Mouse (Mus musculus) neural tube, embryonic 11.5 days (tissue): Measurements from ENCODE around the gene Syne3. TPM values are rescaled to one million over a fixed set of nuclear protein-coding genes. Genes with fewer than 3 reads are reported as not detected.

Experiments
- ATAC-seq: fragments of 200-750 bp; cut with Nextera tagmentation; 2 replicates; pipeline ENCODE4 v1.8.0; 2017; ENCODE audit warnings: moderate number of reproducible peaks, mild to moderate bottlenecking, moderate TSS enrichment, moderate library complexity; ENCODE audit not compliant: insufficient read depth, low FRiP score, low TSS enrichment
- DNase-seq: peaks from one replicate; pipeline ENCODE4 v3.0.0-alpha.2; 2015; ENCODE audit warnings: low spot score
- H3K27ac ChIP-seq: fragments of 300-500 bp; sonication (generic); 2 replicates; pipeline ENCODE4 v1.5.1; 2014; ENCODE audit warnings: low read depth, mild to moderate bottlenecking, low read length
- H3K27me3 ChIP-seq: fragments of 300-500 bp; sonication (generic); 2 replicates; pipeline ENCODE4 v1.6.1; 2014; ENCODE audit warnings: mild to moderate bottlenecking, low read length, mixed read lengths; ENCODE audit not compliant: control insufficient read depth, insufficient read depth
- H3K36me3 ChIP-seq: fragments of 300-500 bp; sonication (generic); 2 replicates; pipeline ENCODE4 v1.6.1; 2014; ENCODE audit warnings: mild to moderate bottlenecking, low read length, moderate library complexity, mixed read lengths; ENCODE audit not compliant: control insufficient read depth, insufficient read depth
- H3K4me1 ChIP-seq: fragments of 300-500 bp; sonication (generic); 2 replicates; pipeline ENCODE4 v1.6.1; 2014; ENCODE audit warnings: low read length, mixed read lengths; ENCODE audit not compliant: control insufficient read depth, insufficient read depth
- H3K4me2 ChIP-seq: fragments of 300-500 bp; sonication (generic); 2 replicates; pipeline ENCODE4 v1.6.1; 2014; ENCODE audit warnings: low read depth, mild to moderate bottlenecking, moderate library complexity
- H3K4me3 ChIP-seq: fragments of 300-500 bp; sonication (generic); 2 replicates; pipeline ENCODE4 v1.5.1; 2014; ENCODE audit warnings: low read depth, low read length
- H3K9ac ChIP-seq: fragments of 300-500 bp; sonication (generic); 2 replicates; pipeline ENCODE4 v1.6.1; 2014; ENCODE audit warnings: mild to moderate bottlenecking, low read length
- H3K9me3 ChIP-seq: fragments of 300-500 bp; sonication (generic); 2 replicates; pipeline ENCODE4 v1.6.1; 2016; ENCODE audit warnings: low read length; ENCODE audit not compliant: control insufficient read depth
- WGBS: fragments of 180-500 bp; shearing (Covaris S2); extraction: QIAGEN DNeasy Blood & Tissue Kit; methylation state at CpG from one replicate; pipeline ENCODE4 v1.1.7; 2014; 5-methylcytosine and 5-hydroxymethylcytosine counted together
- polyA plus RNA-seq: library from polyadenylated mRNA; unstranded; fragments of >200 nt; fragmentation: Nextera tagmentation; extraction: Ambion mirVana; gene quantifications from 2 replicates; pipeline ENCODE4 v1.2.1, GENCODE M21; 2014

The Syne3 gene
- polyA plus RNA-seq, 1 experiment from 2014 or later = 0.05 TPM

DNA sequence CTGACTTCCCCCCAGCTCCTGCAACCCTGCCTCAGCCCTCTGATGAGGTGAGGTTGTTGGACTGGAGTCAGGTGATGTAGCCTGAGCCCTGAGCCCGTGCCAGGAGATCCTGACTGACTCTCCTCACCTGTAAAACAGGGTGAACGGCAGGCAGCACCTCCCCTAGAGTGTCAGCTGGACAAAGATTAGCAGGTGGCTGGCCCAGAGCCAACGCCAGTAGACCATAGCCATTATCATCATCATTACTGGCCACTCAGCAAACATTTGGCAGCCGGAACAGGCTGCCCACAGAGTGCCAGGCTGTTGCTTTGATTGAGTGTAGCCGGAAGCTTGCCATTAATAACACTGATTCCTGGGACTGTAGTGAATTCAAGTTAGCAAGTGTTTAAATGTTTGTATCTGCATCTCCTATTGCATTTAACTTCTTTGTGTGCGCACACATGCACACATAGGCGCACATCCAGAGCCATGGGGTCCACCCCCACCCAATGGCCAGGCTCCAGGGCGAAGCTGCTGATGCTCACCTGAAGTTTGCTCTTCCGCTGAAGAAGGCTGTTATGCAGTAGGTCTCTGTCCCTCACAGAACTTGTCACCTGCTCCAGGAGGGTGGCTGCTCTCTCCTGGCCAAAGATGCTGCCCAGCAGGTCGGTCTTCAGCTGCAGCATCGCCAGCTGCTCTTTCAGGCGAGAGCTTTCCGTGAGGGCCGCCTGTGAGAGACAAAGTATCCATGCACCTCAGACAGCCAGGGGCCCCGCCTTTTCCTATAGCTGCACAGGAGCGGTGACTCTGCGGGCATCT, 54.4 kb downstream of the Syne3 start:
- Histone ChIP-seq H3K4me2 (no peak overlapping the region), H3K27me3 (no peaks in the 10 kb centered on the region), H3K36me3 (no peaks in the 10 kb centered on the region), H3K9me3 (no peaks in the 10 kb centered on the region), H3K9ac (no peak overlapping the region), H3K27ac (no peak overlapping the region), H3K4me3 (no peak overlapping the region), H3K4me1 (no peaks in the 10 kb centered on the region)
- ATAC-seq (no peak), DNase-seq (no peak)
- 60% methylated on average over 17 of the region's 17 CpGs for WGBS

DNA sequence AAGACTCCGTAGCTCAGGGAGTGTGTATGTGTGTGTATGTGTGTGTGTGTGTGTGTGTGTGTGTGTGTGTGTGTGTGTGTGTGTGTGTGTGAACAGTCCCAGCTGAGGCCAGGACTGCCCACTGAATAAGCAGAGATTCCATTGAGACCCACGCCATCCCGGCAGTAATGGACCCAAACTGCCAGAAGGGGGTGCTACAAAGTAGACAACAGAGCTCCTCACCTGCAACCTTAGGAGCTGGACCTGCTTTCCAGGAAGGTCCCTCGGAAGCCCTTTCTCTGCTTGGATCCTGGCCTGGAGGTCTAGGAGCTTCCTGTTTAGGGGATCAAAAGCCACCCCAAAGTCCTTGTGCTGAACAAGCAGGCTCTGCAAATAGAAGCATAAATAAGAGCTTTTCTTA, 55.7 kb downstream of the Syne3 start:
- DNase-seq (peak; percentile 62), ATAC-seq (no peak)
- Histone ChIP-seq H3K4me3 (no peak overlapping the region), H3K27me3 (no peaks in the 10 kb centered on the region), H3K27ac (no peak overlapping the region), H3K9ac (no peak overlapping the region), H3K4me1 (no peaks in the 10 kb centered on the region), H3K9me3 (no peaks in the 10 kb centered on the region), H3K36me3 (no peaks in the 10 kb centered on the region), H3K4me2 (no peak overlapping the region)
- 22% methylated on average over 4 of the region's 4 CpGs for WGBS

DNA sequence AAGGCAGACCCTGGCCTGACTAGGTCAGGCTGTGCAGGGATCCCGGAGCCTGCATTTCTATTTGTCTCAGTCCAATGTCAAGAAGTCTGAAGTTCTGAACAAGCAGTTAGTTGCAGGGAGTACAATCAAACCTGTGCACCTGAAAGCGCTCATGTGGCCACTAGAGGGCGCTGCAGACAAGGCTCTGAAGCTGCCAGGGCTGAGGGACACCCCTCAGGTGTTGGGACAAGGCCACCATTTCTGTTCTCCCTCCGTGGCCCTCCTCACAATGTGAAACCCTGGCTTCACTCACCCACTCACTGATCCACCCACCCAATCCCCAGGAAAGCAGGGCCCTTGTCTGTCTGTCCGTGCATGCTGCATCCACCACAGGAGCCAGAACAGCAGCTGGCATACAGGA, 57.2 kb downstream of the Syne3 start:
- Histone ChIP-seq H3K4me1 (no peaks in the 10 kb centered on the region), H3K36me3 (no peaks in the 10 kb centered on the region), H3K9ac (no peak overlapping the region), H3K4me3 (no peak overlapping the region), H3K27me3 (no peaks in the 10 kb centered on the region), H3K9me3 (no peaks in the 10 kb centered on the region), H3K27ac (no peak overlapping the region), H3K4me2 (no peak overlapping the region)
- ATAC-seq (0 out of 2 replicates have a peak, but pooled peaks have one; percentile 38), DNase-seq (peak; percentile 75)
- 17% methylated on average over 5 of the region's 5 CpGs for WGBS

DNA sequence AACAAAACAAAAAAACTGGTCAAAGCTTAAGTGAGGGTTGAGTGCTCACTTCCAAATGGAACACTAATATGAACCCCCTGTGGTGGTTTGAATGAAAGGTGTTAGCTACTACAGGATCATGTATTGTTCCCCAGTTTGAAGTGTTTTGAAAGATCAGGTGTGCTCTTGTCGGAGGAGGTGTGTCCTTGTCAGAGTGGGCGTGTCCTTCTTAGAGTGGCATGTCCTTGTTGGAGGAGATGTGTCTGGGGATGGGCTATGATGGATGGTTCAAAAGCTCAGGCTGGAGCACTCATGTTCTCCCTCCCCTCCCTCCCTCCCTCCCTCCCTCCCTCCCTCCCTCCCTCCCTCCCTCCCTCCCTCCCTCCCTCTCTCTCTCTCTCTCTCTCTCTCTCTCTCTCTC, 61.7 kb downstream of the Syne3 start:
- Histone ChIP-seq H3K4me1 (no peaks in the 10 kb centered on the region), H3K9ac (no peak overlapping the region), H3K9me3 (no peaks in the 10 kb centered on the region), H3K27me3 (no peaks in the 10 kb centered on the region), H3K36me3 (no peaks in the 10 kb centered on the region), H3K4me2 (no peak overlapping the region), H3K4me3 (no peak overlapping the region), H3K27ac (no peak overlapping the region)
- ATAC-seq (no peak), DNase-seq (no peak)
- WGBS = 76% methylated on average over 2 of the region's 2 CpGs

DNA sequence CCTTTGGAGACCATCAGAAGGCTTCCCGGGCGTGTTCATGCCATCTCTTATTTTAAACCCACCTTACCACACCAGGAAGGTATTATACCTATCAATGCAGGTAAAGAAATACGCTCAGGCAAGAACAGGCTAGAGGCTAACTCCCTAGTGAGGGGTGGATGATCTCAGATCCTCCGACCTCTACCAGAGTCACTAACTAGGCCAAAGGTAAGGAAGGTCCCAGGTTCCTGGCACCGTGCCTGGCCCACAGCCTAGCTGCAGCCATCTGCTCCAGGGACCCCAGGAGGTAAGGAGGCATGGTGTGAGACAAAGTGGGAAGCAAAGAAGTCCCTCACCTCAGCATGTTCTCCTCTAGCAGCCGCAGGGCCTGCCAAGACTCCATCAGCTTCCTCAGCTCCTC, 63.4 kb downstream of the Syne3 start:
- no peak overlapping the region for H3K4me2 ChIP-seq
- WGBS = 91% methylated on average over 6 of the region's 6 CpGs
- H3K4me1 ChIP-seq = no peaks in the 10 kb centered on the region
- DNase-seq (no peak), ATAC-seq (no peak)
- no peaks in the 10 kb centered on the region for H3K27me3 ChIP-seq
- no peak overlapping the region for H3K4me3 ChIP-seq
- no peaks in the 10 kb centered on the region for H3K36me3 ChIP-seq
- H3K9ac ChIP-seq = no peak overlapping the region
- H3K9me3 ChIP-seq = no peaks in the 10 kb centered on the region
- no peak overlapping the region for H3K27ac ChIP-seq

DNA sequence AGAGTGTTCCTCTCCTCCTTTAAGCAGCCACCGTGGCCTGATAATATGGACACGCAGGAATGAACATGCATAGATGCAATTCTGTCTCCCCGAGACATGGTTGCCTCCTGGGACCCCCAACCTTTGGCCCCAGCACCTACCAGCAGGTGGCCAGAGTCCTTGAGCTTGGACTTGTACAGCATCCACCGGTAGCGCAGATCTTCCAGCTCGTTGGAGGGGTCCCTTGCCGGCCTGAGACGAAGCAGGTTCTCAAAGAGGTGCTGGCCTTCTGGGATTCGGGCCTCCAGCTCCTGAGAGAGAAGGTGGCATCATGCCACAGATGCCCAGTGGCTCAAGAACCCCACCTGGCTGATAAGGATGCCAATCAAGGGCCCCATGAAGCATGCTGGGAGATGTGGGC, 69.1 kb downstream of the Syne3 start:
- Histone ChIP-seq H3K4me2 (no peak overlapping the region), H3K9me3 (no peaks in the 10 kb centered on the region), H3K27ac (no peak overlapping the region), H3K4me1 (0 out of 2 replicates have a peak, but pooled peaks cover 3% of the 10 kb centered on the region), H3K36me3 (no peaks in the 10 kb centered on the region), H3K4me3 (no peak overlapping the region), H3K9ac (no peak overlapping the region), H3K27me3 (no peaks in the 10 kb centered on the region)
- 89% methylated on average over 9 of the region's 9 CpGs for WGBS
- ATAC-seq (no peak), DNase-seq (no peak)

DNA sequence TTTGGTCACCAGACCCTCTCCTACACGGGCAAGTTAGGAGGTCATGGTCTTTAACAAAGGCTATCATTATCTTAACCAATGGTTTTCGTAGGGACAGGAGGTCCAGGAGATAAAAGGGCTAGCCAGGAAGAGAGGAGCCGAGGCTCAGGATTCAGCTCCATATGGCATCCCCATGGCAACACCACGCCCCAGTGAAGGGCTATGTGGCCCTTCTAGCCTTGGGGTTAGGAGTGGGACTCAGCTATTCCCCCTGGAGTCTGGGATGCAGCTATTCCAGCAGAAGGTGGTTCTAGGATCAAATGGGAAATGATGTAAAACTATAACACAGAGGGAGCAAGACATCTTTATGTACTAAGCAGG, 69.6 kb downstream of the Syne3 start:
- Histone ChIP-seq H3K4me1 (0 out of 2 replicates have a peak, but pooled peaks cover 3% of the 10 kb centered on the region), H3K4me3 (no peak overlapping the region), H3K36me3 (no peaks in the 10 kb centered on the region), H3K4me2 (no peak overlapping the region), H3K9ac (0 out of 2 replicates have a peak overlapping the region, but pooled peaks have one; percentile 12), H3K27ac (no peak overlapping the region), H3K9me3 (no peaks in the 10 kb centered on the region), H3K27me3 (no peaks in the 10 kb centered on the region)
- DNase-seq (no peak), ATAC-seq (no peak)
- WGBS = 3% methylated on average over 4 of the region's 4 CpGs

DNA sequence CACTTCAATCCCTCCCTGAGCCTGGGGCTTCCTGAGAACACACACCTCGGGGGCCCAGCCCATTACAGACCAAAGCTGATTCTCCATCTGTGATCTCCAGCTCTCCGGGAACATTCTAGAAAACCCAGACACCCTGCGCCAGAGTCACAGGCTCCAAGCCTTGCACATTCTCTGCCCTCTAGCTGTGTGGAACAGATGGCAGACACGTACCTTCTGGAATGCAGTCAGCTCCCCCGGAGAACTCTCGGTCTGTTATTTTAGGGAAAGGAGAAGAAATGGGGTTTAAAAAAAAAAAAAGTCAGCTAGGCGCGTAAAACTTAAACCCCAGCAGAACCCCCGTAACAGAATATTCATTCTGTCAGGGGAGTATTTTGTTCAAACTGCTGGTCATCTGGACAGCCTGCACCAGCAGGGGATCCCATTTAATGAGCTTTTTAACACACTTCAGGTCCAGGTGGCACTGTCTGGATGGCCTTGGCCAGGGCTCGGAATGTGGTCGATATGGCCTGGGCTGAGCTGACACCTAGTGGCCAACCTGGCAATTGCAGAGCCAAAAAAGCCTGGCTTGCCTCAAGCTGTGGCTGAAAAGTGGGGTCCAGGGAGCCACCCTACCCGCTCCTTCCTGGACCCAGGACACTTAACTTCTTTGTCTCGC, 70.1 kb downstream of the Syne3 start:
- peak; percentile 87 for DNase-seq
- Histone ChIP-seq H3K4me3 (no peak overlapping the region), H3K4me2 (no peak overlapping the region), H3K27me3 (no peaks in the 10 kb centered on the region), H3K9me3 (no peaks in the 10 kb centered on the region), H3K4me1 (0 out of 2 replicates have a peak, but pooled peaks cover 3% of the 10 kb centered on the region), H3K27ac (no peak overlapping the region), H3K36me3 (no peaks in the 10 kb centered on the region), H3K9ac (no peak overlapping the region)
- peak; percentile 86 for ATAC-seq
- 26% methylated on average over 13 of the region's 13 CpGs for WGBS

DNA sequence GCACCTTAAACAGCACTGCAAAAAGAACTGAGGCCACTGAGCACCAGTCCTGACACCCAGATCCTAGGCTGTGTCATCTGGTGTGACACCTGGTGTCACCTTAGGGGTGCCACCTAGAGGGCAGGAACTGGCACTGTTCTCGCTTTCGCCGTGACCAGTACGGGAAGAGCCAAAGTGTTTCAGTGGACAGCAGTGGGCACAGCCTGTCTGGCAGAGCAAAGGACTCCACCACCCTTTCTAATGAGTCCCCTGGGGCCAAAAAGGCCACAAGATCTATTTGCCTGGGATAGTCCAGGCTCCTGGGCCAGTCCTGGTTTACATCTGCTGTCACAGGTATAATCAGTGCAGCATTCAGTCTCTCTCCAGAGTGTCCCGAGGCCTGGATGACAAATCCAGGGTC, 70.7 kb downstream of the Syne3 start:
- Histone ChIP-seq H3K4me2 (no peak overlapping the region), H3K4me1 (0 out of 2 replicates have a peak, but pooled peaks cover 3% of the 10 kb centered on the region), H3K27ac (no peak overlapping the region), H3K4me3 (no peak overlapping the region), H3K27me3 (no peaks in the 10 kb centered on the region), H3K9me3 (no peaks in the 10 kb centered on the region), H3K9ac (no peak overlapping the region), H3K36me3 (no peaks in the 10 kb centered on the region)
- DNase-seq (no peak), ATAC-seq (peak; percentile 8; the same call in 1 of the 2 replicates)
- WGBS = 76% methylated on average over 5 of the region's 5 CpGs
